Mouse (Mus musculus) stomach, embryonic 14.5 days (tissue): Measurements from ENCODE around the gene Hist2h3c1. TPM values are rescaled to one million over a fixed set of nuclear protein-coding genes. Genes with fewer than 3 reads are reported as not detected.

Experiments used
- microRNA-seq: library from miRNA; unstranded; fragments of <30 nt; microRNA quantifications from one replicate; pipeline ENCODE4, GENCODE M21; 2016
- polyA plus RNA-seq: library from polyadenylated mRNA; unstranded; fragments of >200 nt; fragmentation: Nextera tagmentation; extraction: Ambion mirVana; gene quantifications from 2 replicates; pipeline ENCODE4 v1.2.1, GENCODE M21; 2014

The Hist2h3c1 gene
- polyA plus RNA-seq, 1 experiment from 2014 or later: 3.0 TPM

Small RNA genes within 50 kb of the gene (microRNA-seq; reads per million reads assigned to microRNA genes)
- gene Gm44492 (not detected), gene Gm47311 (not detected), gene Gm47313 (not detected)

Other genes with a start within 250 kb of the Hist2h3c1 start
- 22.5 and 26.8 TPM in 2 replicates for gene Vps45, start 188.2 kb upstream of the Hist2h3c1 start, polyA plus RNA-seq
- gene Otud7b, start 142.2 kb upstream of the Hist2h3c1 start, polyA plus RNA-seq: 13.9 and 16.2 TPM in 2 replicates
- 20.8 and 24.6 TPM in 2 replicates for gene Mtmr11, start 84.7 kb upstream of the Hist2h3c1 start, polyA plus RNA-seq
- 161 and 166 TPM in 2 replicates for gene Sf3b4, start 74.4 kb upstream of the Hist2h3c1 start, polyA plus RNA-seq
- gene Sv2a, start 65.5 kb upstream of the Hist2h3c1 start, polyA plus RNA-seq: 5.7 and 6.5 TPM in 2 replicates
- gene Bola1, start 27.0 kb upstream of the Hist2h3c1 start, polyA plus RNA-seq: 52.7 and 61.3 TPM in 2 replicates
- gene Hist2h2ab, start 26.8 kb upstream of the Hist2h3c1 start, polyA plus RNA-seq: 1.6 and 2.6 TPM in 2 replicates
- gene Hist2h2ac, start 25.8 kb upstream of the Hist2h3c1 start, polyA plus RNA-seq: 7.6 and 8.8 TPM in 2 replicates
- gene Hist2h2be, start 25.6 kb upstream of the Hist2h3c1 start, polyA plus RNA-seq: 9.7 and 9.8 TPM in 2 replicates
- gene Hist2h3c2, start 7.6 kb upstream of the Hist2h3c1 start, polyA plus RNA-seq: 4.9 and 6.2 TPM in 2 replicates
- 54.1 and 54.7 TPM in 2 replicates for gene Hist2h2aa2, start 6.4 kb upstream of the Hist2h3c1 start, polyA plus RNA-seq
- 12.3 and 17.2 TPM in 2 replicates for gene Hist2h2aa1, start 1.2 kb upstream of the Hist2h3c1 start, polyA plus RNA-seq
- gene Hist2h4, start 16.6 kb downstream of the Hist2h3c1 start, polyA plus RNA-seq: 9.6 and 15.0 TPM in 2 replicates
- gene Hist2h3b, start 22.0 kb downstream of the Hist2h3c1 start, polyA plus RNA-seq: 68.9 and 80.2 TPM in 2 replicates
- 20.5 and 23.7 TPM in 2 replicates for gene Hist2h2bb, start 23.1 kb downstream of the Hist2h3c1 start, polyA plus RNA-seq
- 3.0 and 3.8 TPM in 2 replicates for gene Fcgr1, start 47.3 kb downstream of the Hist2h3c1 start, polyA plus RNA-seq
- gene BC107364, start 205.6 kb downstream of the Hist2h3c1 start, polyA plus RNA-seq: not detected in 2 replicates